Comparison of ENCODE assay signal across 25 mouse cellular contexts in genomic region chr4:143334995-143335394, GRCm38 (mm10). TPM values are rescaled to one million over a fixed set of nuclear protein-coding genes. Genes with fewer than 3 reads are reported as not detected.
DNase-seq lines count a peak whose midpoint lies in the region; ATAC-seq lines count a peak whose summit lies in the region.
"Had no signal": no experiment of that assay in that cellular context is flagged by ENCODE, and none has a peak within 500 bp of the region (broad histone marks: within the 10 kb centered on the region; RNA-seq: fewer than 3 reads in every experiment).

No protein-coding gene starts in this region.

- H3K4me3 ChIP-seq in heart, embryonic 15.5 days = no peak overlapping the region
- H3K4me3 ChIP-seq: embryonic facial prominence, embryonic 13.5 days; forebrain, embryonic 13.5 days; hindbrain, embryonic 13.5 days had no signal

- H3K4me1 ChIP-seq in heart, embryonic 15.5 days (replicated peaks) = peaks cover 5% of the 10 kb centered on the region; the same call in 1 of the 2 replicates
- H3K4me1 ChIP-seq: forebrain, embryonic 13.5 days; hindbrain, embryonic 13.5 days had no signal

- WGBS in heart, embryonic 15.5 days = 63% methylated on average over 17 of the region's 17 CpGs

- no peaks in the 10 kb centered on the region for H3K27me3 ChIP-seq in heart, embryonic 15.5 days
- H3K27me3 ChIP-seq: embryonic facial prominence, embryonic 13.5 days; forebrain, embryonic 13.5 days; hindbrain, embryonic 13.5 days had no signal

- DNase-seq in heart, adult 8-10 months (ENCODE audit: low spot score) = peak; percentile 24
- no peak for DNase-seq in heart, postnatal 14 days
- peak; percentile 46 for DNase-seq in brain, adult 2 months (ENCODE audit: low read depth, low spot score)
- peak; percentile 29 for DNase-seq in skeletal muscle tissue, adult 2 months (ENCODE audit: low read depth, low spot score)
- no peak for DNase-seq in cerebellum, adult 8-10 months
- DNase-seq: adrenal gland, postnatal 10 days; B cell, adult 2 months; cerebellum, adult 11-12 months; cerebellum, adult 9-11 months; cerebellum, postnatal 36 days; forebrain, postnatal 0 days; kidney, adult 11 months had no signal

- ATAC-seq in heart, embryonic 15.5 days (replicated peaks; ENCODE audit: insufficient number of reproducible peaks, insufficient read depth, low FRiP score, low read depth) = no peak; the same call in 1 of the 2 replicates
- no peak for ATAC-seq in frontal cortex, adult (ENCODE audit: low TSS enrichment)
- ATAC-seq: CD4-positive, CD25-positive, alpha-beta regulatory T cell, adult 4 months; forebrain, embryonic 13.5 days; forebrain, postnatal 0 days; hindbrain, postnatal 0 days had no signal

- intact Hi-C loops in heart, postnatal 14 days (cut with DNase I) = no loop called here

- H3K36me3 ChIP-seq in heart, embryonic 15.5 days = no peaks in the 10 kb centered on the region
- H3K36me3 ChIP-seq: embryonic facial prominence, embryonic 13.5 days; hindbrain, embryonic 13.5 days had no signal

- H3K4me2 ChIP-seq in heart, embryonic 15.5 days = 0 out of 2 replicates have a peak overlapping the region, but pooled peaks have one; percentile 8
- H3K4me2 ChIP-seq: embryonic facial prominence, embryonic 13.5 days; forebrain, embryonic 13.5 days; hindbrain, embryonic 13.5 days had no signal

- H3K27ac ChIP-seq in heart, embryonic 15.5 days = no peak overlapping the region
- H3K27ac ChIP-seq: embryonic facial prominence, embryonic 13.5 days; forebrain, embryonic 13.5 days; hindbrain, embryonic 13.5 days; hindbrain, postnatal 0 days had no signal

- no peaks in the 10 kb centered on the region for H3K9me3 ChIP-seq in heart, embryonic 15.5 days (replicated peaks)
- H3K9me3 ChIP-seq: embryonic facial prominence, embryonic 13.5 days; forebrain, embryonic 13.5 days; hindbrain, embryonic 13.5 days had no signal

- no peak overlapping the region for H3K9ac ChIP-seq in heart, embryonic 15.5 days
- H3K9ac ChIP-seq: embryonic facial prominence, embryonic 13.5 days; forebrain, embryonic 13.5 days; forebrain, postnatal 0 days; hindbrain, embryonic 13.5 days had no signal

RNA-seq across cellular contexts. Expression of gene Lrrc38, which starts 14.6 kb away (rescaled TPM):
- under 1 TPM in 1 of 4 experiments, not detected in 3; 0.14 TPM for total RNA-seq in heart, adult 8-10 months (2022)
- total RNA-seq in heart, postnatal 14 days (2021) = under 1 TPM; 0.12 to 0.24 TPM
- polyA plus RNA-seq in heart, embryonic 15.5 days (2015; fragmentation: Nextera tagmentation; extraction: Ambion mirVana) = 0.11 and 0.25 TPM in 2 replicates
- total RNA-seq: adrenal gland, postnatal 4 days; hematopoietic stem cell, adult 5-6 weeks; MEL had no signal
- polyA plus RNA-seq: CD4-positive, CD25-positive, alpha-beta regulatory T cell, adult 4 months; embryonic facial prominence, embryonic 13.5 days; forebrain, embryonic 13.5 days; kidney, embryonic 14.5 days had no signal

RNA-seq across cellular contexts. Expression of gene Pdpn, which starts 35.6 kb away (rescaled TPM):
- total RNA-seq in heart, adult 8-10 months (2022) = 1 to 10 TPM; 5.0 to 7.2 (median 5.6) TPM
- total RNA-seq in heart, postnatal 14 days (2021) = 10 to 100 TPM in 1 of 2 experiments, 1 to 10 TPM in 1; 8.8 to 10.5 TPM
- 22.9 and 26.6 TPM in 2 replicates for polyA plus RNA-seq in heart, embryonic 15.5 days (2015; fragmentation: Nextera tagmentation; extraction: Ambion mirVana)
- total RNA-seq: hematopoietic stem cell, adult 5-6 weeks; MEL had no signal
- polyA plus RNA-seq: CD4-positive, CD25-positive, alpha-beta regulatory T cell, adult 4 months had no signal

RNA-seq across cellular contexts. Expression of gene Pramel1, which starts 59.2 kb away (rescaled TPM):
- total RNA-seq in heart, adult 8-10 months (2022) = not detected
- not detected for total RNA-seq in heart, postnatal 14 days (2021)
- not detected in 2 replicates for polyA plus RNA-seq in heart, embryonic 15.5 days (2015; fragmentation: Nextera tagmentation; extraction: Ambion mirVana)
- total RNA-seq: adrenal gland, postnatal 10 days; adrenal gland, postnatal 4 days; forebrain, postnatal 0 days; gastrocnemius, adult 8-10 months; hematopoietic stem cell, adult 5-6 weeks; hindbrain, postnatal 0 days; MEL had no signal
- polyA plus RNA-seq: CD4-positive, CD25-positive, alpha-beta regulatory T cell, adult 4 months; embryonic facial prominence, embryonic 13.5 days; forebrain, embryonic 13.5 days; forebrain, postnatal 0 days; hindbrain, embryonic 13.5 days; hindbrain, postnatal 0 days; intestine, embryonic 14.5 days; kidney, embryonic 14.5 days had no signal

Comparison
In these comparisons a context has a peak if more than half of its experiments do, and no peak if none do; other contexts are left out.
1. DNase-seq: peak in heart, adult 8-10 months (single experiment), brain, adult 2 months (single experiment) and skeletal muscle tissue, adult 2 months (single experiment); none in heart, postnatal 14 days (0 of 2) and cerebellum, adult 8-10 months (single experiment).